Mouse (Mus musculus): ENCODE data around the gene Slc17a2. TPM values are rescaled to one million over a fixed set of nuclear protein-coding genes. Genes with fewer than 3 reads are reported as not detected.
A peak's percentile ranks its signal among the peaks of the same experiment; 100 is the strongest.

Gene Slc17a2
- 0.40 and 0.41 TPM in 2 replicates for polyA plus RNA-seq (2012; rRNA removed)

DNA sequence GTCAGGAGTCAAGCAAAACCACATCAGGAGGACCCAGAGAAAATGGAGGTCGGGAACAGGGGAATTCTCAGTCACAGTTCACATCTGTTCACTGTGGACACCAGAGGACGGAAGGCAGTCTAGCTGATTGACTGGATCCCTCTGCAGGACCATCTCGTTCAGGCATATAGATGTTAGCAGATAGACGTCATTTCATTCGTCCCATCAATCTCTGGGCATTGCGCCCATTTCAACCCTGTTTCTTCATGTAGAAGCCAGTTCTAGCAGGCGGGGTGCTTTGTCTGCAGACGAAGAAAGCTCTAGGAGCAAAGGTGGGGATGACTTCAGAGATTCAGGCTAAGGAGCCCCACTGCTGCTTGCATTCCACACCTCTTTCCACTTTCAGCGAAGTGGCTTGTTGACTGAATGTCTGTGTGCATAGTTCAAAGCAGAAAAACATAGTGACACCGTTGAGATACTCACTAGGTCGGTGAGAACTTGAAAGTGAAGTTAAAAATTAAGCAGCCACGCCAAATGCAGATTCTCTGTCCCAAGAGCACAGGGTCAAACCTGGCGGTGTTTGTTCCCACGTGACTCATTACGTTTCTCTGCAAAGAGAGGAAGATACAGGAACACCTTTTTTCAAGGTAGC lies at the start of gene Slc17a2:
Gene Slc17a2 (plus strand): TSS at position 572 of the 631 bp plus-strand sequence.
- Histone ChIP-seq H3K4me1 (ENCODE audit: control insufficient read depth, insufficient read depth, low read length) (no peaks in the 10 kb centered on the region), H3K27me3 (ENCODE audit: control insufficient read depth, insufficient read depth, low read length) (no peaks in the 10 kb centered on the region), H3K36me3 (ENCODE audit: control insufficient read depth, insufficient read depth, low read length) (no peaks in the 10 kb centered on the region)

DNA sequence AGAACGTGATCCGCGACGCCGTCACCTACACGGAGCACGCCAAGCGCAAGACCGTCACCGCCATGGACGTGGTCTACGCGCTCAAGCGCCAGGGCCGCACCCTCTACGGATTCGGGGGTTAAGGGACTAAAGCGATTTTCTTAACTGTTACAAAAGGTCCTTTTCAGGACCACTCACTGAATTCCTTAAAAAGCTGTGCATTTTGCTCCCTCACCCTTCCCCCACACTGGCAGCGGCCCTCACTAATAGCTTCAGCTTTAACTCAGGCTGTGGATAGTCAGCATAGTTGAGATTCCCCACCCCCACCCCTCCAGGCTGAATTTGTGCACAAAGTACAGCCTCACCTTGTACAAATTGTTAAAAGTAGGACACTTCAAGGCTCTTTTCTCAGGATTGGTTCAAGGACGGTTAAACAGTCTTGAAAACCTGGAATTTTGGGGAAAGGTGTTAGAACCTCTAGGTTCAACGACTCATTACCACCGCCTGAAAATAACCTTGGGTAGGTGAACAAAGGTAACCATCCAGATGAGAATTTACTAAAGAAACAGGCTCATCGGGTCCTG lies 49.5 kb upstream of the Slc17a2 start:
- Histone ChIP-seq H3K27ac (ENCODE audit: control insufficient read depth, insufficient read depth, low read depth, low read length) (peak overlapping the region; percentile 81), H3K4me3 (ENCODE audit: control insufficient read depth, low read depth, low read length) (peak overlapping the region; percentile 68), H3K27me3 (ENCODE audit: control insufficient read depth, insufficient read depth, low read length) (no peaks in the 10 kb centered on the region), H3K4me1 (ENCODE audit: control insufficient read depth, insufficient read depth, low read length) (peaks cover 4% of the 10 kb centered on the region; the same call in 1 of the 2 replicates), H3K36me3 (ENCODE audit: control insufficient read depth, insufficient read depth, low read length) (no peaks in the 10 kb centered on the region)
- TF ChIP-seq CTCF (IDR thresholded peaks at IDR 0.05; ENCODE audit: control insufficient read depth, insufficient read depth, insufficient replicate concordance, low read depth, low read length) (no peak), POLR2A (IDR thresholded peaks at IDR 0.05; ENCODE audit: control insufficient read depth, low read depth, low read length) (no peak)

More for the DNA sequence above, at the start of gene Slc17a2:
- no peak within 1 kb of the TSS for H3K4me3 ChIP-seq (ENCODE audit: control insufficient read depth, low read depth, low read length)
- H3K27ac ChIP-seq (ENCODE audit: control insufficient read depth, insufficient read depth, low read depth, low read length): no peak within 1 kb of the TSS
- TF ChIP-seq POLR2A (IDR thresholded peaks at IDR 0.05; ENCODE audit: control insufficient read depth, low read depth, low read length): no peak
- no peak for TF ChIP-seq CTCF (IDR thresholded peaks at IDR 0.05; ENCODE audit: control insufficient read depth, insufficient read depth, insufficient replicate concordance, low read depth, low read length)

DNA sequence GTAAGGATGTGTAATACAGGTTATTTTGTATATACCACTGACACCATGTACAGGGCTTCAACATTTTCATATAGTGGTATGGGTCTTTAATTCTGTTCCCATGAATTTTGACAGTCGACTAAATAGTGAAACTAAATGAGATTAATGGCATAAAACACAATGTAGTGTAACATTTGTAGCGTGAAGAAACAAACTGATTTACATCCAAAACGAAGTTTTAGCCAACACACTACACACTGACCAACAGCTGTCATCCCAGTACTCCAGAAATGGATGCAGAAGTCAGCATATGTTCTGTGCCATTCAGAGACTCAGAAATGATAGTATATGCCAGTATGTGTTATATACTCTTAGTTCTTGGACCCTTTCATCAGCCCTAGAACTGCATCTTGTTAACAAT lies 48.9 kb upstream of the Slc17a2 start:
- H3K4me1 ChIP-seq (ENCODE audit: control insufficient read depth, insufficient read depth, low read length): peaks cover 2% of the 10 kb centered on the region; the same call in 1 of the 2 replicates
- TF ChIP-seq POLR2A (IDR thresholded peaks at IDR 0.05; ENCODE audit: control insufficient read depth, low read depth, low read length): no peak
- TF ChIP-seq CTCF (IDR thresholded peaks at IDR 0.05; ENCODE audit: control insufficient read depth, insufficient read depth, insufficient replicate concordance, low read depth, low read length): no peak

DNA sequence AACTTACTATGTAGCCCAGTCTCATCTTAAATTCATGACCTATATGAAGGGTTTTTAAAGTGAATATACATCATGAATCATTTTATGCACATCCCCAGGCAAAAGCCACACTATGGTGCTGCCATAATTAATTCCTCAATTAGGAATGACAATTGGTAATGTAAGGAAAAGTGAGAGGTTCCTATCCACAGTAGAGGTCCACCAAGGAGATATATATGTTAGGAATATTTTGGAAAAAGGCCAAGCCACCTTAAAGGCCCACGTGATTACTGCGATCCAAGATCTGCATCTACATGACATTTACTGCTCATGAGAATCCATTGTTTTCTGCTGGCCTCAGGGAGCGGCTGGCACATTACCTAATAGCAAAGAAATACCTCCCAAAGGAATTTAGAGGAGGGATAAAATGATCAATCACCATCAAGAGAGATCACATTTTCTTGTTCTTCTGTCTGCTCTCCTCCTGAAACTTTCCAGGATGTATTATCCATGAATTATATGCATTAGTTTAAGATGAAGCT lies 47.5 kb upstream of the Slc17a2 start:
- Histone ChIP-seq H3K4me1 (ENCODE audit: control insufficient read depth, insufficient read depth, low read length) (peaks cover 6% of the 10 kb centered on the region), H3K36me3 (ENCODE audit: control insufficient read depth, insufficient read depth, low read length) (no peaks in the 10 kb centered on the region), H3K27me3 (ENCODE audit: control insufficient read depth, insufficient read depth, low read length) (no peaks in the 10 kb centered on the region), H3K4me3 (ENCODE audit: control insufficient read depth, low read depth, low read length) (peak overlapping the region; percentile 50; the same call in 1 of the 2 replicates), H3K27ac (ENCODE audit: control insufficient read depth, insufficient read depth, low read depth, low read length) (no peak overlapping the region)
- TF ChIP-seq CTCF (IDR thresholded peaks at IDR 0.05; ENCODE audit: control insufficient read depth, insufficient read depth, insufficient replicate concordance, low read depth, low read length) (no peak), POLR2A (IDR thresholded peaks at IDR 0.05; ENCODE audit: control insufficient read depth, low read depth, low read length) (no peak)

More for the DNA sequence above, 48.9 kb upstream of the Slc17a2 start:
- Histone ChIP-seq H3K27ac (ENCODE audit: control insufficient read depth, insufficient read depth, low read depth, low read length) (no peak overlapping the region), H3K4me3 (ENCODE audit: control insufficient read depth, low read depth, low read length) (no peak overlapping the region; the same call in 1 of the 2 replicates), H3K27me3 (ENCODE audit: control insufficient read depth, insufficient read depth, low read length) (no peaks in the 10 kb centered on the region), H3K36me3 (ENCODE audit: control insufficient read depth, insufficient read depth, low read length) (no peaks in the 10 kb centered on the region)

DNA sequence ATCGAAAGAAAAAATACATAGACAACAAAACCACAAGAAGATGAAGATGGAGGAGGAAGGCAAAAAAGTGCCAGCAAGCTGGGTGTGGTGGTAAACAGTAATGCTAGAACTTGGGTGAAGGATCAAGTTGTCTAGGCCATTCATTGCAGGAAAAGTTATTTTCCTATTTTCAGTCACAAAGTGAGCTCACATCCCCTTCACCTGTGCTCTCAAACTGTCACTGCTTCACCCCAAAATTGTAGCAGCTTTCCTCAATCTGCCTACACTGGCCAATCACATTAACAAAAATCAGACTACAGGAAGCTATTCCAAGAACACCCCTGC lies 46.9 kb upstream of the Slc17a2 start:
- peak overlapping the region; percentile 91 for H3K27ac ChIP-seq (ENCODE audit: control insufficient read depth, insufficient read depth, low read depth, low read length)
- H3K4me1 ChIP-seq (ENCODE audit: control insufficient read depth, insufficient read depth, low read length): peaks cover 8% of the 10 kb centered on the region
- TF ChIP-seq POLR2A (IDR thresholded peaks at IDR 0.05; ENCODE audit: control insufficient read depth, low read depth, low read length): no peak
- TF ChIP-seq CTCF (IDR thresholded peaks at IDR 0.05; ENCODE audit: control insufficient read depth, insufficient read depth, insufficient replicate concordance, low read depth, low read length): no peak
- H3K36me3 ChIP-seq (ENCODE audit: control insufficient read depth, insufficient read depth, low read length): no peaks in the 10 kb centered on the region
- peak overlapping the region; percentile 85; the same call in 1 of the 2 replicates for H3K4me3 ChIP-seq (ENCODE audit: control insufficient read depth, low read depth, low read length)
- no peaks in the 10 kb centered on the region for H3K27me3 ChIP-seq (ENCODE audit: control insufficient read depth, insufficient read depth, low read length)

DNA sequence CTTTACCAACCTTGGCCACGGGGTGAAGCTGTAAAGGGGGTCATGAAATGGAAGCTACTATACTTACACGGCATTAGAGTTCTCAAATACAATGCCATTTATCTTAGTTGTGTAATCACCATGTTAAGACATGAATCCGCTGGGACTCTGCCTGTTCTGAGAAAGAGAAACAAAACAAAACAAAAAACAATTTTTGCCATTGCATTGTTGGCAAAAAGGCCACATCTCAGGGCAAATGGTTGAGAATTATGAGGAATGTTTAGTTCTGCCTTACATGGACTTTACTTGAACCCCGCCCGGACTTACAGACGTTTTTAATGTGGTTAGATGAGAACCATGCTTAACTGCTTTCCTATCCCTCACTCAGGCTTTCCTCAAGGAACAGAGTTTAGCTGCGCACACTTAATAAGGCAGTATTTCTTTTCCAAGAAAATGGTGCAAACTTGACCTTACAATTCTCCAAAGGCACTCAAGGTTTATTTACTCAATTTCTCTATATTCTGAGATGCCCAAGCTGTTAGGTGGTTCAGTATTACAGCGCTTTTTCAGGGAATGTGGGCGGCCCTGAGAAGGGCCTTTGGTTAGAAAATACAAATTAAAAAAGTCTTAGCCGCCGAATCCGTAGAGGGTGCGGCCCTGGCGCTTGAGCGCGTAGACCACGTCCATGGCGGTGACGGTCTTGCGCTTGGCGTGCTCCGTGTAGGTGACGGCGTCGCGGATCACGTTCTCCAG lies 46.4 kb upstream of the Slc17a2 start:
- peaks cover 11% of the 10 kb centered on the region for H3K4me1 ChIP-seq (ENCODE audit: control insufficient read depth, insufficient read depth, low read length)
- peak overlapping the region; percentile 85 for H3K4me3 ChIP-seq (ENCODE audit: control insufficient read depth, low read depth, low read length)
- TF ChIP-seq POLR2A (IDR thresholded peaks at IDR 0.05; ENCODE audit: control insufficient read depth, low read depth, low read length): no peak
- no peak for TF ChIP-seq CTCF (IDR thresholded peaks at IDR 0.05; ENCODE audit: control insufficient read depth, insufficient read depth, insufficient replicate concordance, low read depth, low read length)
- no peaks in the 10 kb centered on the region for H3K36me3 ChIP-seq (ENCODE audit: control insufficient read depth, insufficient read depth, low read length)
- H3K27me3 ChIP-seq (ENCODE audit: control insufficient read depth, insufficient read depth, low read length): no peaks in the 10 kb centered on the region
- peak overlapping the region; percentile 91 for H3K27ac ChIP-seq (ENCODE audit: control insufficient read depth, insufficient read depth, low read depth, low read length)

Measured in testis, adult 2 months (tissue).